Mouse (Mus musculus): ENCODE results near the gene Rfx6.

- TF ChIP-seq CTCF (IDR thresholded peaks at IDR 0.05; ENCODE audit: insufficient read depth, low read depth, low read length) (no peak), POLR2A (IDR thresholded peaks at IDR 0.05; ENCODE audit: insufficient read depth, low read depth, low read length) (no peak)
Observed at GRCm38 (mm10) chr10:51769252-51769651, 91.7 kb downstream of the Rfx6 start.

Data from olfactory bulb, adult 2 months (tissue).